Mouse (Mus musculus) erythroblast, embryonic 14.5 days (primary cell): Measurements from ENCODE around the gene Zfp473. TPM values are rescaled to one million over a fixed set of nuclear protein-coding genes. Genes with fewer than 3 reads are reported as not detected.

Source experiments
- H3K27me3 ChIP-seq: 2 replicates; pipeline ENCODE4 v1.6.1; 2012; ENCODE audit warnings: inconsistent platforms; ENCODE audit not compliant: control insufficient read depth
- H3K36me3 ChIP-seq: 2 replicates; pipeline ENCODE4 v1.6.1; 2012; ENCODE audit warnings: mild to moderate bottlenecking, inconsistent platforms; ENCODE audit not compliant: control insufficient read depth
- H3K4me1 ChIP-seq: 2 replicates; pipeline ENCODE4 v1.6.1; 2012; ENCODE audit warnings: inconsistent platforms; ENCODE audit not compliant: control insufficient read depth
- H3K4me3 ChIP-seq: replicated peaks from 2 replicates; pipeline ENCODE3; 2012; ENCODE audit warnings: moderate library complexity, mild to moderate bottlenecking, inconsistent platforms
- H3K9me3 ChIP-seq: 2 replicates; pipeline ENCODE4 v1.6.1; 2012; ENCODE audit warnings: low read length, inconsistent platforms, mixed read lengths; ENCODE audit not compliant: control insufficient read depth
- GATA1 ChIP-seq: IDR thresholded peaks from 2 replicates; pipeline ENCODE4 v1.6.1; 2012; ENCODE audit warnings: low read length, inconsistent platforms, mixed read lengths
- TAL1 ChIP-seq: IDR thresholded peaks from 3 replicates; pipeline ENCODE4 v1.6.1; 2012; ENCODE audit warnings: low read length, inconsistent platforms, mixed read lengths
- polyA plus RNA-seq: library from polyadenylated mRNA; stranded (reverse); fragments of >175 nt; gene quantifications from 2 replicates; pipeline ENCODE4 v1.2.3, GENCODE M21; 2012

Gene Zfp473
- polyA plus RNA-seq, 1 experiment, result 0.07 TPM

GRCm38 (mm10) chr7:44757164-44757563, 6.3 kb upstream of the Zfp473 start:
- no peaks in the 10 kb centered on the region for H3K27me3 ChIP-seq
- H3K4me1 ChIP-seq, result peaks cover 1% of the 10 kb centered on the region
- H3K4me3 ChIP-seq, result no peak overlapping the region
- H3K36me3 ChIP-seq, result peaks cover 98% of the 10 kb centered on the region
- TF ChIP-seq TAL1, result no peak
- TF ChIP-seq GATA1, result no peak
- H3K9me3 ChIP-seq, result no peaks in the 10 kb centered on the region

- peaks cover 27% of the 10 kb centered on the region for H3K36me3 ChIP-seq
- H3K4me1 ChIP-seq, result peaks cover 58% of the 10 kb centered on the region
- H3K27me3 ChIP-seq, result peaks cover 14% of the 10 kb centered on the region
- TF ChIP-seq GATA1 (peak; percentile 44; the same call in 1 of the 2 replicates), TAL1 (no peak)
- H3K4me3 ChIP-seq, result peak within 1 kb of the TSS; percentile 80
- H3K9me3 ChIP-seq, result no peaks in the 10 kb centered on the region
Observed at GRCm38 (mm10) chr7:44748101-44749044, 2.5 kb downstream of the Zfp473 start, which contains the start of gene Vrk3. Gene Vrk3 (plus strand): TSS chr7:44748413.

- H3K4me3 ChIP-seq, result peak overlapping the region; percentile 80
- peaks cover 14% of the 10 kb centered on the region for H3K27me3 ChIP-seq
- peaks cover 57% of the 10 kb centered on the region for H3K4me1 ChIP-seq
- peaks cover 15% of the 10 kb centered on the region for H3K36me3 ChIP-seq
- H3K9me3 ChIP-seq, result 0 out of 2 replicates have a peak, but pooled peaks cover under 1% of the 10 kb centered on the region
- TF ChIP-seq TAL1 (no peak), GATA1 (no peak)
Observed at GRCm38 (mm10) chr7:44747115-44747514, 3.7 kb downstream of the Zfp473 start.

GRCm38 (mm10) chr7:44745076-44745475, 5.8 kb downstream of the Zfp473 start:
- no peak for TF ChIP-seq GATA1
- no peak for TF ChIP-seq TAL1

GRCm38 (mm10) chr7:44744270-44744669, 6.6 kb downstream of the Zfp473 start:
- Histone ChIP-seq H3K27me3 (peaks cover 14% of the 10 kb centered on the region), H3K36me3 (peaks cover 5% of the 10 kb centered on the region), H3K9me3 (0 out of 2 replicates have a peak, but pooled peaks cover 2% of the 10 kb centered on the region), H3K4me3 (no peak overlapping the region), H3K4me1 (peaks cover 40% of the 10 kb centered on the region)
- no peak for TF ChIP-seq GATA1
- no peak for TF ChIP-seq TAL1

More at GRCm38 (mm10) chr7:44745076-44745475, 5.8 kb downstream of the Zfp473 start:
- H3K36me3 ChIP-seq, result peaks cover 3% of the 10 kb centered on the region
- H3K4me1 ChIP-seq, result peaks cover 47% of the 10 kb centered on the region
- peaks cover 14% of the 10 kb centered on the region for H3K27me3 ChIP-seq
- 0 out of 2 replicates have a peak, but pooled peaks cover 2% of the 10 kb centered on the region for H3K9me3 ChIP-seq
- peak overlapping the region; percentile 28 for H3K4me3 ChIP-seq

GRCm38 (mm10) chr7:44741361-44741760, 9.5 kb downstream of the Zfp473 start:
- Histone ChIP-seq H3K9me3 (0 out of 2 replicates have a peak, but pooled peaks cover 2% of the 10 kb centered on the region), H3K27me3 (peaks cover 9% of the 10 kb centered on the region), H3K36me3 (peaks cover 27% of the 10 kb centered on the region), H3K4me1 (peaks cover 18% of the 10 kb centered on the region), H3K4me3 (no peak overlapping the region)
- TF ChIP-seq GATA1 (no peak), TAL1 (no peak)

GRCm38 (mm10) chr7:44733723-44734122, 17.1 kb downstream of the Zfp473 start:
- peaks cover 36% of the 10 kb centered on the region for H3K36me3 ChIP-seq

GRCm38 (mm10) chr7:44728082-44728975, 22.5 kb downstream of the Zfp473 start:
- no peaks in the 10 kb centered on the region for H3K4me1 ChIP-seq
- peaks cover 7% of the 10 kb centered on the region for H3K36me3 ChIP-seq
- H3K4me3 ChIP-seq, result no peak overlapping the region
- no peaks in the 10 kb centered on the region; the same call in 1 of the 2 replicates for H3K9me3 ChIP-seq
- TF ChIP-seq TAL1 (no peak), GATA1 (no peak)
- H3K27me3 ChIP-seq, result no peaks in the 10 kb centered on the region

More at GRCm38 (mm10) chr7:44733723-44734122, 17.1 kb downstream of the Zfp473 start:
- H3K27me3 ChIP-seq, result no peaks in the 10 kb centered on the region
- H3K9me3 ChIP-seq, result no peaks in the 10 kb centered on the region
- H3K4me1 ChIP-seq, result no peaks in the 10 kb centered on the region
- TF ChIP-seq TAL1, result no peak
- TF ChIP-seq GATA1, result no peak
- no peak overlapping the region for H3K4me3 ChIP-seq
